Mouse (Mus musculus): ENCODE measurements around the gene F2.

- TF ChIP-seq POLR2A (IDR thresholded peaks at IDR 0.05; ENCODE audit: insufficient read length, low read depth): no peak
- no peak for TF ChIP-seq MAX (IDR thresholded peaks at IDR 0.05; ENCODE audit: low read depth)
- no peak for TF ChIP-seq TCF12 (IDR thresholded peaks at IDR 0.05; ENCODE audit: insufficient read depth, poor library complexity, severe bottlenecking)
- TF ChIP-seq POLR2AphosphoS2 (IDR thresholded peaks at IDR 0.05; ENCODE audit: insufficient read length, low read depth): no peak
- TF ChIP-seq USF1 (IDR thresholded peaks at IDR 0.05; ENCODE audit: low read depth): no peak
- no peak for TF ChIP-seq E2F4 (IDR thresholded peaks at IDR 0.05; ENCODE audit: insufficient read depth)
- no peak for TF ChIP-seq SRF (IDR thresholded peaks at IDR 0.05; ENCODE audit: control insufficient read depth, insufficient read length, low read depth)
- no peak for TF ChIP-seq TCF3 (IDR thresholded peaks at IDR 0.05; ENCODE audit: insufficient read length, low read depth)
- no peak for TF ChIP-seq MYOG (IDR thresholded peaks at IDR 0.05; ENCODE audit: control insufficient read depth in 1 of 3, insufficient read depth in 1 of 3, insufficient read length in 2 of 3, low read depth in 2 of 3)
- TF ChIP-seq CEBPB (IDR thresholded peaks at IDR 0.05; ENCODE audit: insufficient read depth, poor library complexity, severe bottlenecking): no peak
- no peak for TF ChIP-seq MYOD1 (IDR thresholded peaks at IDR 0.05; ENCODE audit: control insufficient read depth in 1 of 3, insufficient read length in 2 of 3, low read depth in 2 of 3)
- no peak for TF ChIP-seq REST (IDR thresholded peaks at IDR 0.05; ENCODE audit: insufficient read depth, insufficient read length)
Measured at GRCm38 (mm10) chr2:91656774-91657173, 20.6 kb upstream of the F2 start.
